Mouse (Mus musculus): ENCODE results near the gene Macrod1.
A peak's percentile ranks its signal among the peaks of the same experiment; 100 is the strongest.

The Macrod1 gene

GRCm38 (mm10) chr19:7113574-7113973, 57.0 kb downstream of the Macrod1 start:
- no peak for DNase-seq (ENCODE audit: low read depth, low spot score)

GRCm38 (mm10) chr19:7116038-7116731, 59.6 kb downstream of the Macrod1 start:
- DNase-seq (ENCODE audit: low read depth, low spot score) = no peak

- no peak for DNase-seq (ENCODE audit: low read depth, low spot score)
Observed at GRCm38 (mm10) chr19:7117141-7117540, 60.5 kb downstream of the Macrod1 start.

GRCm38 (mm10) chr19:7117653-7118307, 61.2 kb downstream of the Macrod1 start:
- DNase-seq (ENCODE audit: low read depth, low spot score) = no peak

- peak; percentile 69 for DNase-seq (ENCODE audit: low read depth, low spot score)
Observed at GRCm38 (mm10) chr19:7121252-7121651, 64.6 kb downstream of the Macrod1 start.

GRCm38 (mm10) chr19:7122277-7122676, 65.7 kb downstream of the Macrod1 start:
- peak; percentile 69 for DNase-seq (ENCODE audit: low read depth, low spot score)

GRCm38 (mm10) chr19:7122698-7123306, 66.2 kb downstream of the Macrod1 start:
- no peak for DNase-seq (ENCODE audit: low read depth, low spot score)

GRCm38 (mm10) chr19:7125526-7126156, 69.0 kb downstream of the Macrod1 start:
- DNase-seq (ENCODE audit: low read depth, low spot score) = peak; percentile 35

- no peak for DNase-seq (ENCODE audit: low read depth, low spot score)
Observed at GRCm38 (mm10) chr19:7126209-7126608, 69.6 kb downstream of the Macrod1 start.

- no peak for DNase-seq (ENCODE audit: low read depth, low spot score)
Observed at GRCm38 (mm10) chr19:7126933-7127332, 70.3 kb downstream of the Macrod1 start.

- DNase-seq (ENCODE audit: low read depth, low spot score) = no peak
Observed at GRCm38 (mm10) chr19:7128551-7129475, 72.2 kb downstream of the Macrod1 start.

GRCm38 (mm10) chr19:7130317-7130716, 73.7 kb downstream of the Macrod1 start:
- DNase-seq (ENCODE audit: low read depth, low spot score) = no peak

- no peak for DNase-seq (ENCODE audit: low read depth, low spot score)
Observed at GRCm38 (mm10) chr19:7133436-7133835, 76.8 kb downstream of the Macrod1 start.

GRCm38 (mm10) chr19:7134631-7135091, 78.1 kb downstream of the Macrod1 start:
- peak; percentile 76 for DNase-seq (ENCODE audit: low read depth, low spot score)

GRCm38 (mm10) chr19:7135525-7135924, 78.9 kb downstream of the Macrod1 start:
- peak; percentile 39 for DNase-seq (ENCODE audit: low read depth, low spot score)

- peak; percentile 53 for DNase-seq (ENCODE audit: low read depth, low spot score)
Observed at GRCm38 (mm10) chr19:7136016-7136415, 79.4 kb downstream of the Macrod1 start.

- no peak for DNase-seq (ENCODE audit: low read depth, low spot score)
Observed at GRCm38 (mm10) chr19:7136714-7137498, 80.3 kb downstream of the Macrod1 start.

- DNase-seq (ENCODE audit: low read depth, low spot score) = no peak
Observed at GRCm38 (mm10) chr19:7138327-7138726, 81.7 kb downstream of the Macrod1 start.

- DNase-seq (ENCODE audit: low read depth, low spot score) = no peak
Observed at GRCm38 (mm10) chr19:7139321-7139720, 82.7 kb downstream of the Macrod1 start.

GRCm38 (mm10) chr19:7140373-7140772, 83.8 kb downstream of the Macrod1 start:
- peak; percentile 22 for DNase-seq (ENCODE audit: low read depth, low spot score)
